ENCODE assay signal across 11 mouse cellular contexts in the genomic region with DNA sequence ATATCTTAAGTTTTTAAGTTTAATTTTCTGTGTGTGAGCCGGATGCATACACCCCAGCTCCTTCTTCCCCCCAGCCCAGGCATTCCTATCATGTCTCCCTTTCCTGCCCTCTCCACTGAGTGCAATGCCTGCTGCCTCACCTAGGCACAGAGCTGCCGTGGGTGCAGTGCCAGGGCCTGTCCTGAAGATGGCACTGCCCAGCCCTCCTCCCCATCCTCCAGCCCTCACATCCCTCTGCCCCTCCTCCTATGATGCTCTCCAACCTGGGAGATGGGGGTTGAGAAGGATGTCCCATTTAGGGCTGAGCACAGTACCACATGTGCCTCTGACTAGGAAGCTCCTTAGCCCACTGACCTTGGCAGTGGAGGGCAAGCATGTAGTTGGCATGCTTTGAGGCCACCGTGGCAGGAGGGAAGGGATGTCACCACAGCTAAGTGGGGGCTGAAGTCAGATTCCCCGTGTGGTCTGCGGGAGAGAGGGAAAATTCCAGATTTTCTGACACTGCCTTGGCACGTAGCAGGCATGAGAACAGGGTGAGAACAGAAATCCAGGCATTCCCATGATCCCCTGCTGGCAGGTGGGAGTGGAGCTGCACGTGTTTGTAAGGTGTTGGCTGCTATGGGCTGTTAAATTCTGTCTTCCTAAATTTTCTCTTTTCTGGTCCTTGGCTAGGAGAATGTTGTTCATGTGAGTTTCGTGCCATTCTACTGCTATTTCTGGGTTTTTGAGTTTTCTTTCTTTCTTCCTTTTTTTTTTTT. TPM values are rescaled to one million over a fixed set of nuclear protein-coding genes. Genes with fewer than 3 reads are reported as not detected.
A peak's percentile ranks its signal among the peaks of the same experiment; 100 is the strongest.
DNase-seq lines count a peak whose midpoint lies in the region; ATAC-seq and TF ChIP-seq lines count a peak whose summit lies in the region.
"Had no signal": no experiment of that assay in that cellular context is flagged by ENCODE, and none has a peak within 500 bp of the region (broad histone marks: within the 10 kb centered on the region; RNA-seq: fewer than 3 reads in every experiment).

No protein-coding gene starts in this region.

- in situ Hi-C loops in CH12.LX (cut with MboI; ENCODE audit: low pct_ligation_motif_present, low pct_unique_long_range_greater_than_20kb, low sequenced_read_pairs) = no loop called here

- peak; percentile 66 for TF ChIP-seq CTCF in liver, embryonic 14.5 days (IDR thresholded peaks at IDR 0.05; ENCODE audit: low read depth)
- peak; percentile 15 to 37; a peak in 2 of 4 replicates for TF ChIP-seq CTCF in CH12.LX (conservative IDR thresholded peaks at IDR 0.05 in 1 of 2, IDR thresholded peaks at IDR 0.05 in 1 of 2; ENCODE audit: low read depth in 2 of 2, low read length in 2 of 2)

- DNase-seq in adrenal gland, adult 2 months = peak; percentile 14
- DNase-seq in adrenal gland, postnatal 14 days = no peak
- DNase-seq in liver, embryonic 14.5 days (ENCODE audit: low read depth in 3 of 3, low spot score in 3 of 3) = no peak
- DNase-seq in liver, embryonic 11.5 days (ENCODE audit: low spot score) = no peak
- no peak for DNase-seq in CH12.LX (ENCODE audit: extremely low read depth)
- DNase-seq in layer of hippocampus, postnatal 36 days = no peak
- DNase-seq in embryonic facial prominence, embryonic 10.5 days (ENCODE audit: low spot score) = no peak
- DNase-seq: heart, adult 18-20 months; lung, postnatal 4 days had no signal

- H3K27ac ChIP-seq in liver, embryonic 14.5 days = no peak overlapping the region
- no peak overlapping the region for H3K27ac ChIP-seq in liver, embryonic 11.5 days (ENCODE audit: low read depth, low read length)
- H3K27ac ChIP-seq in CH12.LX (ENCODE audit: insufficient read depth, low read depth) = no peak overlapping the region
- no peak overlapping the region for H3K27ac ChIP-seq in embryonic facial prominence, embryonic 10.5 days (replicated peaks)

- H3K4me2 ChIP-seq in liver, embryonic 14.5 days (ENCODE audit: low read depth) = no peak overlapping the region
- H3K4me2 ChIP-seq in liver, embryonic 11.5 days = no peak overlapping the region
- no peak overlapping the region for H3K4me2 ChIP-seq in CH12.LX (ENCODE audit: insufficient read depth, low read depth, poor library complexity, severe bottlenecking)

- WGBS in liver, embryonic 14.5 days (ENCODE audit: insufficient replicate concordance) = 63% methylated on average over 8 of the region's 8 CpGs
- WGBS in liver, embryonic 11.5 days = 85% methylated on average over 8 of the region's 8 CpGs
- WGBS in embryonic facial prominence, embryonic 10.5 days = 89% methylated on average over 8 of the region's 8 CpGs

- no peaks in the 10 kb centered on the region for H3K79me2 ChIP-seq in CH12.LX (replicated peaks; ENCODE audit: control insufficient read depth, extremely low read depth, insufficient read depth, poor library complexity, severe bottlenecking)

- no peaks in the 10 kb centered on the region for H3K9me3 ChIP-seq in liver, embryonic 14.5 days (ENCODE audit: control insufficient read depth, low read length)
- H3K9me3 ChIP-seq in liver, embryonic 11.5 days (ENCODE audit: control insufficient read depth, low read length) = no peaks in the 10 kb centered on the region
- H3K9me3 ChIP-seq in CH12.LX (replicated peaks; ENCODE audit: low read length) = peaks cover 2% of the 10 kb centered on the region
- H3K9me3 ChIP-seq in embryonic facial prominence, embryonic 10.5 days = no peaks in the 10 kb centered on the region

- dilution Hi-C loops in CH12.LX (cut with MboI; ENCODE audit: extremely low pct_ligation_motif_present, extremely low pct_unique_long_range_greater_than_20kb, low sequenced_read_pairs) = no loop called here

- TF ChIP-seq POLR2A in CH12.LX (IDR thresholded peaks at IDR 0.05; ENCODE audit: low read depth, low read length) = no peak

- no peak overlapping the region for H3K9ac ChIP-seq in liver, embryonic 14.5 days (replicated peaks)
- no peak overlapping the region for H3K9ac ChIP-seq in liver, embryonic 11.5 days (ENCODE audit: low read depth, low read length)
- no peak overlapping the region for H3K9ac ChIP-seq in CH12.LX (ENCODE audit: insufficient read depth, low read depth)

- TF ChIP-seq RAD21 in CH12.LX (IDR thresholded peaks at IDR 0.05; ENCODE audit: low read depth, low read length) = peak; percentile 2

- no peaks in the 10 kb centered on the region for H3K4me1 ChIP-seq in liver, embryonic 14.5 days (replicated peaks; ENCODE audit: control insufficient read depth in 2 of 2, insufficient read depth in 2 of 2, low read length in 1 of 2)
- no peaks in the 10 kb centered on the region for H3K4me1 ChIP-seq in liver, embryonic 11.5 days (replicated peaks; ENCODE audit: control insufficient read depth, insufficient read depth, low read length)
- peaks cover 0 to 10% of the 10 kb centered on the region in 2 experiments; a peak in 2 of 4 replicates for H3K4me1 ChIP-seq in CH12.LX (ENCODE audit: control insufficient read depth in 1 of 2, insufficient read depth in 2 of 2)
- H3K4me1 ChIP-seq in embryonic facial prominence, embryonic 10.5 days = no peaks in the 10 kb centered on the region

- no peak for TF ChIP-seq EP300 in liver, embryonic 14.5 days (IDR thresholded peaks at IDR 0.05; ENCODE audit: low read depth)
- no peak for TF ChIP-seq EP300 in CH12.LX (IDR thresholded peaks at IDR 0.05; ENCODE audit: low read length)

- ATAC-seq in liver, embryonic 14.5 days (ENCODE audit: insufficient read depth) = no peak
- ATAC-seq in liver, embryonic 11.5 days (replicated peaks; ENCODE audit: low FRiP score) = no peak
- peak; percentile 80 for ATAC-seq in granulocyte monocyte progenitor cell, adult 5-6 weeks (replicated peaks; ENCODE audit: poor library complexity, severe bottlenecking)
- ATAC-seq: hindbrain, embryonic 16.5 days had no signal

- no peak overlapping the region for H3K4me3 ChIP-seq in liver, embryonic 14.5 days (ENCODE audit: insufficient read depth in 1 of 2, low read depth in 2 of 2, low read length in 2 of 2)
- H3K4me3 ChIP-seq in liver, embryonic 11.5 days (ENCODE audit: low read depth, low read length) = no peak overlapping the region
- H3K4me3 ChIP-seq in CH12.LX (replicated peaks in 1 of 3; ENCODE audit: low read depth in 2 of 3, low read length in 2 of 3, poor library complexity in 1 of 3) = no peak overlapping the region
- H3K4me3 ChIP-seq in embryonic facial prominence, embryonic 10.5 days = no peak overlapping the region

- H3K36me3 ChIP-seq in liver, embryonic 14.5 days (replicated peaks; ENCODE audit: control insufficient read depth, insufficient read depth, low read depth) = no peaks in the 10 kb centered on the region
- H3K36me3 ChIP-seq in liver, embryonic 11.5 days (ENCODE audit: control insufficient read depth, insufficient read depth, low read length) = peaks cover 12% of the 10 kb centered on the region; the same call in 1 of the 2 replicates
- peaks cover 0 to 5% of the 10 kb centered on the region in 2 experiments for H3K36me3 ChIP-seq in CH12.LX (replicated peaks in 1 of 2; ENCODE audit: control insufficient read depth in 1 of 2, insufficient read depth in 1 of 2, low read length in 1 of 2)
- peaks cover 91% of the 10 kb centered on the region for H3K36me3 ChIP-seq in embryonic facial prominence, embryonic 10.5 days (replicated peaks)

- H3K27me3 ChIP-seq in liver, embryonic 14.5 days (ENCODE audit: control insufficient read depth, insufficient read depth, low read length) = no peaks in the 10 kb centered on the region
- no peaks in the 10 kb centered on the region for H3K27me3 ChIP-seq in liver, embryonic 11.5 days (replicated peaks; ENCODE audit: control insufficient read depth, insufficient read depth, low read length)
- no peaks in the 10 kb centered on the region for H3K27me3 ChIP-seq in CH12.LX (replicated peaks)
- no peaks in the 10 kb centered on the region for H3K27me3 ChIP-seq in embryonic facial prominence, embryonic 10.5 days (replicated peaks; ENCODE audit: low read depth, poor library complexity, severe bottlenecking)

TF ChIP-seq in CH12.LX, 34 proteins besides CTCF, POLR2A, EP300 and RAD21:
- TF ChIP-seq MAX (IDR thresholded peaks at IDR 0.05; ENCODE audit: low read length) = no peak
- TF ChIP-seq KAT2A (IDR thresholded peaks at IDR 0.05; ENCODE audit: insufficient replicate concordance, low read length) = no peak
- no peak for TF ChIP-seq NELFE (IDR thresholded peaks at IDR 0.05; ENCODE audit: low read depth, low read length)
- TF ChIP-seq MAFK (IDR thresholded peaks at IDR 0.05; ENCODE audit: insufficient replicate concordance, low read length) = no peak
- no peak for TF ChIP-seq BHLHE40 (IDR thresholded peaks at IDR 0.05; ENCODE audit: low read depth, low read length)
- TF ChIP-seq MEF2A (IDR thresholded peaks at IDR 0.05; ENCODE audit: borderline replicate concordance, low read depth, low read length) = no peak
- no peak for TF ChIP-seq GABPA (IDR thresholded peaks at IDR 0.05; ENCODE audit: insufficient replicate concordance, low read depth, low read length)
- no peak for TF ChIP-seq TBP (conservative IDR thresholded peaks at IDR 0.05; ENCODE audit: low read depth, low read length)
- no peak for TF ChIP-seq HCFC1 (IDR thresholded peaks at IDR 0.05; ENCODE audit: low read depth, low read length)
- TF ChIP-seq ZNF384 (IDR thresholded peaks at IDR 0.05; ENCODE audit: low read depth, low read length) = no peak
- TF ChIP-seq CHD2 (IDR thresholded peaks at IDR 0.05; ENCODE audit: low read length) = no peak
- no peak for TF ChIP-seq TCF12 (IDR thresholded peaks at IDR 0.05; ENCODE audit: low read depth, low read length)

RNA-seq across cellular contexts. Expression of a gene that starts 35.7 kb away (rescaled TPM):
- total RNA-seq in adrenal gland, adult 2 months (2021) = 10 to 100 TPM; 52.1 to 71.8 TPM
- 8.4 and 9.5 TPM in 2 replicates for polyA plus RNA-seq in adrenal gland, adult 2 months (2012; rRNA removed)
- 30.2 and 35.9 TPM in 2 replicates for total RNA-seq in adrenal gland, postnatal 14 days (2021)
- polyA plus RNA-seq in liver, embryonic 14.5 days (2012; rRNA removed) = 1.3 and 2.1 TPM in 2 replicates
- polyA plus RNA-seq in liver, embryonic 14.5 days (2014; fragmentation: Nextera tagmentation; extraction: Ambion mirVana) = 6.4 and 7.3 TPM in 2 replicates
- 17.1 and 22.9 TPM in 2 replicates for polyA plus RNA-seq in liver, embryonic 11.5 days (2014; fragmentation: Nextera tagmentation; extraction: Ambion mirVana)
- 3.7 and 5.5 TPM in 2 replicates for total RNA-seq in CH12.LX (2012; rRNA removed)
- total RNA-seq in CH12.LX (2014; rRNA removed) = 5.0 and 6.2 TPM in 2 replicates
- polyA plus RNA-seq in CH12.LX (2012; ENCODE audit: insufficient read length, low read depth) = 15.4 and 18.3 TPM in 2 replicates
- total RNA-seq in granulocyte monocyte progenitor cell, adult 5-6 weeks (2014; fragmentation: Nextera tagmentation) = 19.2 and 21.6 TPM in 2 replicates
- 17.7 and 33.2 TPM in 2 replicates for total RNA-seq in granulocyte monocyte progenitor cell, adult 5-6 weeks (2017)
- total RNA-seq in layer of hippocampus, postnatal 36 days (2021) = 100 to 1,000 TPM in 1 of 2 experiments, 10 to 100 TPM in 1; 93.5 to 103 TPM
- polyA plus RNA-seq in embryonic facial prominence, embryonic 10.5 days (2016; fragmentation: Nextera tagmentation; extraction: Ambion mirVana) = 30.6 TPM in 2 replicates
